Mouse (Mus musculus) gastrocnemius, adult 8-10 months (tissue): ENCODE data around the gene Vmn2r108. TPM values are rescaled to one million over a fixed set of nuclear protein-coding genes. Genes with fewer than 3 reads are reported as not detected.
"Not testable (repeated sequence)": the region's sequence is repeated elsewhere in the genome, so short reads cannot be mapped to it uniquely, and the experiment has no call there.

Experiments
- DNase-seq, 2 experiments: peaks; one replicate each; pipeline ENCODE4 v3.0.0; 2022; ENCODE audit warnings: low spot score in 2 of 2
- total RNA-seq, 4 experiments: library from RNA; stranded (reverse); gene quantifications; 2 replicates each; pipeline ENCODE4 v1.2.4; 2022

The Vmn2r108 gene
- not detected for total RNA-seq

DNA sequence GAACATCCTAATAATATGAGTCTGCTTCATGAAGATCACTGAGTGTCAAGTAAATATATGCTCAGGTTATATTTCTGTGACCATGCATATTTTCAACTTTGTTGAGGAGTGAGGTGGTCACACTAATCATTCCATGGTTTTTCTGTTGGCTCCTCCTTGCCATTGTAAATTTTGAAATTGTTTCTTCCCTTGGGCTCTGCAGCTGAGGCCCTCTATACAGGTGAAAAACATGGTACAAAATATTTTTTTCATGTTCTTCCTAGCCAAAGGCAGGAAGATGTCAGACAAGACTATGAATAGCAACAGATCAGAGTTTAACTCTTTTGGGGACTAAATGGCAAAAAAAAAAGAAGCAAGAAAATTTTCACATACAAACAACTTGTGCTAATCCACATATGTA, at the start of gene Vmn2r108:
TSS of gene Vmn2r108 (minus strand) at position 101 of the 400 bp plus-strand sequence.
- DNase-seq = no peak

DNA sequence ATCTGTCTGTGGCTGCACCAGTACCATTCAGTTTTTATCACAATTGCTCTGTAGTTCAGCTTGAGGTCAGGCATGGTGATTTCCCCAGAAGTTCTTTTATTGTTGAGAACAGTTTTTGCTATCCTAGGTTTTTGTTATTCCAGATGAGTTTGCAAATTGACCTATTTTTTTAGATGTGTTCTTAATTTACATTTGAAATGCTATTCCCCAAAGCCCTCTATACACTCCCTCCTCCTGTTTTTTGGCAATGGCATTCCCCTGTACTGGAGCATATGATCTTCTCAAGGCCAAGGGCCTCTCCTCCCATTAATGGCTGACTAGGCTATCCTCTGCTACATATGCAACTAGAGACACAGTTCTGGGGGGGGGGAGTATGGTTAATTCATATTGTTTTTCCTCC, 27.1 kb upstream of the Vmn2r108 start:
- not testable (repeated sequence) for DNase-seq

- DNase-seq = no peak
Observed at GRCm38 (mm10) chr17:20497858-20498257, 16.7 kb upstream of the Vmn2r108 start, which contains the start of gene Vmn1r225. Gene Vmn1r225 (plus strand): TSS chr17:20498158.

- no peak for DNase-seq
Observed at GRCm38 (mm10) chr17:20473311-20473710, 7.8 kb downstream of the Vmn2r108 start.

- DNase-seq = no peak
Observed at GRCm38 (mm10) chr17:20439263-20439662, 41.9 kb downstream of the Vmn2r108 start.

DNA sequence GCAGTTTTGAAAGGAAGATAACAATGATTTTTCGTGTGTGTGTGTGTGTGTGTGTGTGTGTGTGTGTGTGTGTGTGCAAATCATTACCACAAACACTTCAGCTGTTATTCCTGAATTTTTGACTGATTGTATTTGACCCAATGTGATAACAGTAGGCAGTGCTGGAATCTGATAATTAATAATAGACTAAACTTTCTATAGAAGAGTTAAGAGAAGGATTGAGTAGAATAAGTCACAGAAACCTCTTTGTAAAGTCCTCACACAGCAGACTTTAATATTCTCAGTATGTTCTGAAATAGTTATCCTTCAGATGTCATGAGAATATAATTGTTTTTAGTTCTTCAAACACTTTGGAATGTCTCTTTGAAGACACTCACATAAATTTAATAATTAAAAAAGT, 67.3 kb downstream of the Vmn2r108 start, which contains the start of gene Vmn1r224:
TSS of gene Vmn1r224 (plus strand) at position 301 of the 400 bp plus-strand sequence.
- DNase-seq = no peak

Other genes with a start within 250 kb of the Vmn2r108 start
- not detected for gene Vmn2r105, start 246.3 kb downstream of the Vmn2r108 start, total RNA-seq
- gene Vmn2r106, start 195.8 kb downstream of the Vmn2r108 start, total RNA-seq = not detected
- gene Vmn2r107, start 136.1 kb downstream of the Vmn2r108 start, total RNA-seq = not detected
- not detected for gene Vmn1r224, start 67.2 kb downstream of the Vmn2r108 start, total RNA-seq
- not detected for gene Vmn1r225, start 16.8 kb upstream of the Vmn2r108 start, total RNA-seq
- not detected for gene Vmn2r109, start 83.4 kb upstream of the Vmn2r108 start, total RNA-seq
- gene Vmn2r110, start 115.1 kb upstream of the Vmn2r108 start, total RNA-seq = not detected
- gene Fpr-rs3, start 143.5 kb upstream of the Vmn2r108 start, total RNA-seq = not detected
- not detected for gene Vmn1r226, start 201.5 kb upstream of the Vmn2r108 start, total RNA-seq
- not detected for gene Vmn1r227, start 248.5 kb upstream of the Vmn2r108 start, total RNA-seq